Mouse (Mus musculus) C2C12 (cell line): ENCODE results near the gene 1700028K03Rik. TPM values are rescaled to one million over a fixed set of nuclear protein-coding genes. Genes with fewer than 3 reads are reported as not detected.

Source experiments
- H3K27me3 ChIP-seq: one replicate; pipeline ENCODE4 v1.6.1; 2011; ENCODE audit not compliant: control insufficient read depth, insufficient read depth, insufficient read length
- H3K36me3 ChIP-seq: one replicate; pipeline ENCODE4 v1.6.1; 2011; ENCODE audit not compliant: control insufficient read depth, insufficient read depth
- H3K4me3 ChIP-seq: one replicate; pipeline ENCODE4 v1.5.1; 2011; ENCODE audit warnings: mild to moderate bottlenecking, control low read depth; ENCODE audit not compliant: poor library complexity, insufficient read depth, severe bottlenecking
- H3K79me2 ChIP-seq: one replicate; pipeline ENCODE4 v1.6.1; 2011; ENCODE audit not compliant: control insufficient read depth, insufficient read depth
- H3K79me3 ChIP-seq: one replicate; pipeline ENCODE4 v1.6.1; 2011; ENCODE audit warnings: low read depth, control low read depth
- H3ac ChIP-seq: one replicate; pipeline ENCODE3; 2011; ENCODE audit warnings: low read depth; ENCODE audit not compliant: control insufficient read depth, insufficient read length
- CEBPB ChIP-seq: IDR thresholded peaks from one replicate; pipeline ENCODE4 v1.6.1; 2011; ENCODE audit warnings: low read depth, mild to moderate bottlenecking, control low read depth, moderate library complexity
- CTCF ChIP-seq: IDR thresholded peaks from one replicate; pipeline ENCODE4 v1.5.1; 2011; ENCODE audit not compliant: control insufficient read depth, insufficient read depth, insufficient read length
- FOSL1 ChIP-seq: IDR thresholded peaks from one replicate; pipeline ENCODE4 v1.8.0; 2011; ENCODE audit warnings: mild to moderate bottlenecking, low read length; ENCODE audit not compliant: poor library complexity, insufficient read depth, severe bottlenecking
- MAX ChIP-seq: IDR thresholded peaks from one replicate; pipeline ENCODE4 v1.6.1; 2011; ENCODE audit warnings: mild to moderate bottlenecking, control low read depth
- MYOD1 ChIP-seq: IDR thresholded peaks from one replicate; pipeline ENCODE4 v1.6.1; 2011; ENCODE audit warnings: low read depth; ENCODE audit not compliant: control insufficient read depth, insufficient read length
- MYOG ChIP-seq: IDR thresholded peaks from one replicate; pipeline ENCODE4 v1.6.1; 2011; ENCODE audit not compliant: control insufficient read depth, insufficient read length; ENCODE audit errors: extremely low read depth
- USF1 ChIP-seq: IDR thresholded peaks from one replicate; pipeline ENCODE4 v1.6.1; 2011; ENCODE audit warnings: low read depth, mild to moderate bottlenecking, control low read depth, moderate library complexity
- polyA plus RNA-seq: library from polyadenylated mRNA; unstranded; fragments of >200 nt; fragmentation: generic; extraction: Trizol; gene quantifications from one replicate; pipeline ENCODE4 v1.2.1, GENCODE M21; 2012; ENCODE audit warnings: missing spikeins

Gene 1700028K03Rik
- polyA plus RNA-seq, 1 experiment: not detected

DNA sequence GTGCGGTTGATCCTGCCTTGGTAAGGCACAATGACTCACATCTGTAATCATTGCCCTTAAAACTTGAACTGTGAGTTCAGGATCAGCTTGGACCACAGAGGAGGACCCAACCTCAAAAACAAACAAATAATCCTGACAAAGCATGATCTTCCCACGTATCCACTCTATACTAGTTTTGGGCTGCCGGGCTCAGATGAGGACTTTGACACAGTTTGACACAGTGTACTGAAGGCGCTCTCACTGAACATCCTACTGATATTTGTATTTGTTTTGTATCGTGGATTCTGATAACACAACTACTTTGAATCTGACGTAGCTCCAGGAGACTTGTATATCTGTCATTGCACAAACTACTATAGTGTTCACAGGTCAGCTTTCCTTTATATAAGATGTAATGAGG is 13.1 kb upstream of the 1700028K03Rik start:
- TF ChIP-seq CEBPB: no peak
- no peak for TF ChIP-seq USF1
- no peak for TF ChIP-seq MYOG
- TF ChIP-seq CTCF: no peak
- no peak for TF ChIP-seq MAX
- no peak for TF ChIP-seq FOSL1
- no peak for TF ChIP-seq MYOD1
- H3K27me3 ChIP-seq: no peaks in the 10 kb centered on the region

GRCm38 (mm10) chr5:107521897-107522296 is 12.6 kb upstream of the 1700028K03Rik start:
- TF ChIP-seq MAX (no peak), CTCF (no peak), FOSL1 (no peak), MYOG (no peak), MYOD1 (no peak), CEBPB (no peak), USF1 (no peak)

More for the DNA sequence above, 13.1 kb upstream of the 1700028K03Rik start:
- Histone ChIP-seq H3ac (no peak overlapping the region), H3K79me2 (no peaks in the 10 kb centered on the region), H3K36me3 (no peaks in the 10 kb centered on the region), H3K79me3 (no peaks in the 10 kb centered on the region), H3K4me3 (no peak overlapping the region)

DNA sequence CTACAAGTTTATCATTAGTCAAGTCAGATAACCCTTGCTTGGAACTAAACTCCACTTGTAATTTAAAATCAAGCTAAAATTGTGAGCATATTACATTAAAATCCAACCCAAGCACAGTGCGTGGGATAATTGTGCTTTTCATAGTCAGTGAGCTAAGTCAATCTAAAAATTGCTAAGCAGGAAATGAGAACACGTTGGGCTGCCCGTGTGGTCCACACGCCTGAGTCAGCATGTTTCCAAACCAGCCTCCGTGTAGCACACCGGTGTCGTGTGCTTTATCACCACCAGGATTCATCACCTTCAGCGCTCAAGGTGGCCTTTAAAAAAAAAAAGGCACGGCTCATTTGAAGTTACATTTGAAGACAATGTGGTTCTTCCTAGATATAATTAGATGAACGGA is 10.2 kb upstream of the 1700028K03Rik start:
- Histone ChIP-seq H3K79me2 (no peaks in the 10 kb centered on the region), H3K36me3 (no peaks in the 10 kb centered on the region), H3K79me3 (no peaks in the 10 kb centered on the region), H3ac (no peak overlapping the region), H3K4me3 (no peak overlapping the region), H3K27me3 (no peaks in the 10 kb centered on the region)
- no peak for TF ChIP-seq CTCF
- no peak for TF ChIP-seq MYOD1
- TF ChIP-seq MAX: no peak

More at GRCm38 (mm10) chr5:107521897-107522296, 12.6 kb upstream of the 1700028K03Rik start:
- Histone ChIP-seq H3K4me3 (no peak overlapping the region), H3K79me2 (no peaks in the 10 kb centered on the region), H3K79me3 (no peaks in the 10 kb centered on the region), H3K27me3 (no peaks in the 10 kb centered on the region), H3K36me3 (no peaks in the 10 kb centered on the region), H3ac (no peak overlapping the region)

DNA sequence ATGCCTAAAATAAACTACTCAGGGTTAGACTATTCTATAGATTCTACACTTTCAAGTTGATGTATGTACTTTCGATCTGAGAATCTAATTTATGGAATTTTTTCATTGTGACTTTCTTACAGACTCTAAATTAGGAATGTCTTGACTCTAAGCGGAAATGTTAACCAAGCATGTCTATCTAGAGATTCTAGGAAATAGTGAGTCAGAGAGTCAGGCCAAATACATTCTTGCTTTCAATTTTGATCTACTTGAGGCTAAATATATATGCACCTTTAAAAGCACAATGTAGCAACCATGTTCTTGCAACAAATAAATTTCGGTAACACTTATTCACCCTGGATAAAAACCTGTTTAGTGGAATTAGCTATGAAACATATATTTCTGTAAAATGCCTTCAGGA is 5.7 kb upstream of the 1700028K03Rik start:
- no peak for TF ChIP-seq USF1
- TF ChIP-seq CEBPB: no peak
- TF ChIP-seq MAX: no peak
- TF ChIP-seq MYOG: no peak
- TF ChIP-seq CTCF: no peak
- TF ChIP-seq MYOD1: no peak
- no peak for TF ChIP-seq FOSL1
- no peak overlapping the region for H3K4me3 ChIP-seq
- no peak overlapping the region for H3ac ChIP-seq
- no peaks in the 10 kb centered on the region for H3K79me3 ChIP-seq
- no peaks in the 10 kb centered on the region for H3K79me2 ChIP-seq
- H3K27me3 ChIP-seq: no peaks in the 10 kb centered on the region
- no peaks in the 10 kb centered on the region for H3K36me3 ChIP-seq

DNA sequence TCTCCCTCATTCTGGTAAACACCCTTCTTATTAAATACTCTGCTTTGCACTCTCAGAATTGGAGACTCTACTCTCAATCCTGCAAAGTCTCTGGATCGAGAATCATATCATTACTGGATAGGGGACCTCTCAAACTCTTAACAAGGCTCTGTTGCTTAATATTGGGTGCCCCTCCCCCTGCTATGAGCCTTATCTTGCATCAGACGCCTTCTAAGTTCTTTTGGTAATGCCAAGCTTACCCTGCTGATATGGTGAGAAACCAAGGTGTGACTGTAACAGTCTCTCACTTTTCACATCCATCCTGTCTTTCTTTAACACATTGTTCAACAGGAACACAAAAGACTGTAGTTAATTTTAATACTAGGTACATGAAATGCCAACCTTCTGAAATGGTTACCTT is 919 bp upstream of the 1700028K03Rik start:
- no peak overlapping the region for H3K4me3 ChIP-seq
- H3K79me2 ChIP-seq: no peaks in the 10 kb centered on the region
- no peak overlapping the region for H3ac ChIP-seq
- H3K27me3 ChIP-seq: peaks cover 2% of the 10 kb centered on the region
- no peak for TF ChIP-seq USF1
- TF ChIP-seq MYOD1: no peak
- no peak for TF ChIP-seq CTCF
- no peak for TF ChIP-seq MAX
- TF ChIP-seq FOSL1: no peak
- no peak for TF ChIP-seq MYOG
- no peak for TF ChIP-seq CEBPB
- no peaks in the 10 kb centered on the region for H3K79me3 ChIP-seq
- H3K36me3 ChIP-seq: no peaks in the 10 kb centered on the region

- Histone ChIP-seq H3K36me3 (no peaks in the 10 kb centered on the region), H3K4me3 (no peak overlapping the region), H3K79me2 (no peaks in the 10 kb centered on the region), H3K27me3 (peaks cover 14% of the 10 kb centered on the region), H3K79me3 (no peaks in the 10 kb centered on the region), H3ac (no peak overlapping the region)
- TF ChIP-seq FOSL1 (no peak), MYOD1 (no peak), CEBPB (no peak), MYOG (no peak), MAX (no peak), USF1 (no peak), CTCF (no peak)
Observed at GRCm38 (mm10) chr5:107541696-107542095, 7.2 kb downstream of the 1700028K03Rik start.
